Mouse (Mus musculus): ENCODE measurements around the gene Sept9. TPM values are rescaled to one million over a fixed set of nuclear protein-coding genes. Genes with fewer than 3 reads are reported as not detected.

Sept9 gene
- polyA plus RNA-seq, 1 experiment from 2014 or later, result 202 TPM

GRCm38 (mm10) chr11:117397755-117398154 is 198.3 kb downstream of the Sept9 start:
- peaks cover 27% of the 10 kb centered on the region for H3K4me1 ChIP-seq
- no peak overlapping the region for H3K4me3 ChIP-seq
- no peak overlapping the region for H3K4me2 ChIP-seq
- 26% methylated on average over 4 of the region's 4 CpGs for WGBS
- H3K27ac ChIP-seq, result no peak overlapping the region
- H3K9me3 ChIP-seq, result 0 out of 2 replicates have a peak, but pooled peaks cover 4% of the 10 kb centered on the region
- no peak for ATAC-seq (ENCODE audit: insufficient number of reproducible peaks, insufficient read depth, low FRiP score, low TSS enrichment, low read depth)
- H3K9ac ChIP-seq, result no peak overlapping the region
- H3K27me3 ChIP-seq, result peaks cover 17% of the 10 kb centered on the region
- no peaks in the 10 kb centered on the region for H3K36me3 ChIP-seq

GRCm38 (mm10) chr11:117398191-117398590 is 198.7 kb downstream of the Sept9 start:
- no peak overlapping the region for H3K4me2 ChIP-seq
- peaks cover 27% of the 10 kb centered on the region for H3K4me1 ChIP-seq
- no peak for ATAC-seq (ENCODE audit: insufficient number of reproducible peaks, insufficient read depth, low FRiP score, low TSS enrichment, low read depth)
- 0 out of 2 replicates have a peak, but pooled peaks cover 4% of the 10 kb centered on the region for H3K9me3 ChIP-seq
- no peak overlapping the region for H3K4me3 ChIP-seq
- no peak overlapping the region for H3K9ac ChIP-seq
- H3K36me3 ChIP-seq, result no peaks in the 10 kb centered on the region
- WGBS, result 40% methylated on average over 7 of the region's 7 CpGs
- H3K27me3 ChIP-seq, result peaks cover 17% of the 10 kb centered on the region
- no peak overlapping the region for H3K27ac ChIP-seq

GRCm38 (mm10) chr11:117401583-117402367 is 202.3 kb downstream of the Sept9 start:
- Histone ChIP-seq H3K36me3 (no peaks in the 10 kb centered on the region), H3K9me3 (0 out of 2 replicates have a peak, but pooled peaks cover 4% of the 10 kb centered on the region), H3K27me3 (no peaks in the 10 kb centered on the region; the same call in 1 of the 2 replicates), H3K27ac (no peak overlapping the region), H3K4me1 (peaks cover 23% of the 10 kb centered on the region), H3K4me3 (no peak overlapping the region), H3K9ac (no peak overlapping the region), H3K4me2 (no peak overlapping the region)
- 91% methylated on average over 10 of the region's 10 CpGs for WGBS
- no peak for ATAC-seq (ENCODE audit: insufficient number of reproducible peaks, insufficient read depth, low FRiP score, low TSS enrichment, low read depth)

- Histone ChIP-seq H3K4me2 (no peak overlapping the region), H3K4me3 (no peak overlapping the region), H3K36me3 (no peaks in the 10 kb centered on the region), H3K27ac (no peak overlapping the region), H3K9ac (no peak overlapping the region), H3K27me3 (no peaks in the 10 kb centered on the region; the same call in 1 of the 2 replicates), H3K4me1 (peaks cover 30% of the 10 kb centered on the region), H3K9me3 (0 out of 2 replicates have a peak, but pooled peaks cover 4% of the 10 kb centered on the region)
- 83% methylated on average over 11 of the region's 11 CpGs for WGBS
- no peak for ATAC-seq (ENCODE audit: insufficient number of reproducible peaks, insufficient read depth, low FRiP score, low TSS enrichment, low read depth)
Observed at GRCm38 (mm10) chr11:117402550-117402949, 203.1 kb downstream of the Sept9 start.

GRCm38 (mm10) chr11:117403073-117403472 is 203.6 kb downstream of the Sept9 start:
- ATAC-seq (ENCODE audit: insufficient number of reproducible peaks, insufficient read depth, low FRiP score, low TSS enrichment, low read depth), result no peak
- 78% methylated on average over 6 of the region's 6 CpGs for WGBS
- H3K27ac ChIP-seq, result no peak overlapping the region
- H3K4me2 ChIP-seq, result no peak overlapping the region
- no peak overlapping the region for H3K9ac ChIP-seq
- 0 out of 2 replicates have a peak, but pooled peaks cover 4% of the 10 kb centered on the region for H3K9me3 ChIP-seq
- H3K4me3 ChIP-seq, result no peak overlapping the region
- H3K4me1 ChIP-seq, result peaks cover 31% of the 10 kb centered on the region
- H3K36me3 ChIP-seq, result no peaks in the 10 kb centered on the region
- no peaks in the 10 kb centered on the region; the same call in 1 of the 2 replicates for H3K27me3 ChIP-seq

- no peak overlapping the region for H3K4me2 ChIP-seq
- peaks cover 34% of the 10 kb centered on the region for H3K4me1 ChIP-seq
- H3K27ac ChIP-seq, result no peak overlapping the region
- peaks cover 4% of the 10 kb centered on the region; the same call in 1 of the 2 replicates for H3K27me3 ChIP-seq
- H3K9ac ChIP-seq, result no peak overlapping the region
- 0 out of 2 replicates have a peak, but pooled peaks cover 4% of the 10 kb centered on the region for H3K9me3 ChIP-seq
- ATAC-seq (ENCODE audit: insufficient number of reproducible peaks, insufficient read depth, low FRiP score, low TSS enrichment, low read depth), result no peak
- no peaks in the 10 kb centered on the region for H3K36me3 ChIP-seq
- no peak overlapping the region for H3K4me3 ChIP-seq
- WGBS, result 37% methylated on average over 7 of the region's 7 CpGs
Observed at GRCm38 (mm10) chr11:117403781-117404180, 204.3 kb downstream of the Sept9 start.

GRCm38 (mm10) chr11:117406711-117407110 is 207.2 kb downstream of the Sept9 start:
- Histone ChIP-seq H3K27ac (no peak overlapping the region), H3K4me1 (peaks cover 46% of the 10 kb centered on the region), H3K27me3 (peaks cover 16% of the 10 kb centered on the region), H3K4me3 (no peak overlapping the region), H3K9me3 (0 out of 2 replicates have a peak, but pooled peaks cover 3% of the 10 kb centered on the region), H3K4me2 (0 out of 2 replicates have a peak overlapping the region, but pooled peaks have one; percentile 72), H3K9ac (no peak overlapping the region), H3K36me3 (no peaks in the 10 kb centered on the region)
- 75% methylated on average over 1 of the region's 1 CpGs for WGBS
- 0 out of 2 replicates have a peak, but pooled peaks have one; percentile 7 for ATAC-seq (ENCODE audit: insufficient number of reproducible peaks, insufficient read depth, low FRiP score, low TSS enrichment, low read depth)

GRCm38 (mm10) chr11:117407196-117407595 is 207.7 kb downstream of the Sept9 start:
- no peak for ATAC-seq (ENCODE audit: insufficient number of reproducible peaks, insufficient read depth, low FRiP score, low TSS enrichment, low read depth)
- Histone ChIP-seq H3K36me3 (no peaks in the 10 kb centered on the region), H3K9me3 (no peaks in the 10 kb centered on the region), H3K27ac (peak overlapping the region; percentile 73), H3K27me3 (peaks cover 16% of the 10 kb centered on the region), H3K9ac (peak overlapping the region; percentile 64), H3K4me3 (peak overlapping the region; percentile 38), H3K4me1 (peaks cover 46% of the 10 kb centered on the region), H3K4me2 (peak overlapping the region; percentile 72)
- WGBS, result 16% methylated on average over 4 of the region's 4 CpGs

- Histone ChIP-seq H3K4me3 (peak overlapping the region; percentile 38), H3K36me3 (no peaks in the 10 kb centered on the region)
Observed at GRCm38 (mm10) chr11:117407651-117408441, 208.4 kb downstream of the Sept9 start.

GRCm38 (mm10) chr11:117408442-117409031 is 209.1 kb downstream of the Sept9 start:
- Histone ChIP-seq H3K4me1 (peaks cover 56% of the 10 kb centered on the region), H3K4me2 (peak overlapping the region; percentile 72), H3K27me3 (peaks cover 27% of the 10 kb centered on the region), H3K36me3 (no peaks in the 10 kb centered on the region), H3K4me3 (peak overlapping the region; percentile 38), H3K27ac (no peak overlapping the region), H3K9ac (no peak overlapping the region), H3K9me3 (no peaks in the 10 kb centered on the region)
- ATAC-seq (ENCODE audit: insufficient number of reproducible peaks, insufficient read depth, low FRiP score, low TSS enrichment, low read depth), result 0 out of 2 replicates have a peak, but pooled peaks have one; percentile 26
- 6% methylated on average over 16 of the region's 16 CpGs for WGBS

More at GRCm38 (mm10) chr11:117407651-117408441, 208.4 kb downstream of the Sept9 start:
- peak overlapping the region; percentile 72 for H3K4me2 ChIP-seq
- no peaks in the 10 kb centered on the region for H3K9me3 ChIP-seq
- peaks cover 22% of the 10 kb centered on the region for H3K27me3 ChIP-seq
- ATAC-seq (ENCODE audit: insufficient number of reproducible peaks, insufficient read depth, low FRiP score, low TSS enrichment, low read depth), result no peak
- H3K4me1 ChIP-seq, result peaks cover 50% of the 10 kb centered on the region
- under 1% methylated on average over 28 of the region's 28 CpGs for WGBS
- H3K9ac ChIP-seq, result peak overlapping the region; percentile 64
- H3K27ac ChIP-seq, result peak overlapping the region; percentile 73

- no peaks in the 10 kb centered on the region for H3K9me3 ChIP-seq
- no peak overlapping the region for H3K27ac ChIP-seq
- H3K27me3 ChIP-seq, result peaks cover 32% of the 10 kb centered on the region
- H3K4me2 ChIP-seq, result no peak overlapping the region
- H3K9ac ChIP-seq, result no peak overlapping the region
- no peaks in the 10 kb centered on the region for H3K36me3 ChIP-seq
- peaks cover 55% of the 10 kb centered on the region for H3K4me1 ChIP-seq
- H3K4me3 ChIP-seq, result no peak overlapping the region
- ATAC-seq (ENCODE audit: insufficient number of reproducible peaks, insufficient read depth, low FRiP score, low TSS enrichment, low read depth), result no peak
- WGBS, result 68% methylated on average over 11 of the region's 11 CpGs
Observed at GRCm38 (mm10) chr11:117409331-117409730, 209.9 kb downstream of the Sept9 start.

All from embryonic facial prominence, embryonic 13.5 days (tissue).